Mouse (Mus musculus): ENCODE measurements around the gene Bcas1. TPM values are rescaled to one million over a fixed set of nuclear protein-coding genes. Genes with fewer than 3 reads are reported as not detected.
A peak's percentile ranks its signal among the peaks of the same experiment; 100 is the strongest.

The Bcas1 gene
- polyA plus RNA-seq, 1 experiment from 2014 or later = 1.1 TPM

GRCm38 (mm10) chr2:170388320-170388719 lies 39.3 kb downstream of the Bcas1 start:
- Histone ChIP-seq H3K4me1 (replicated peaks) (no peaks in the 10 kb centered on the region), H3K4me2 (no peak overlapping the region), H3K9ac (no peak overlapping the region), H3K36me3 (no peaks in the 10 kb centered on the region), H3K27ac (ENCODE audit: poor library complexity, severe bottlenecking) (no peak overlapping the region), H3K27me3 (replicated peaks) (no peaks in the 10 kb centered on the region), H3K4me3 (no peak overlapping the region), H3K9me3 (replicated peaks) (0 out of 2 replicates have a peak, but pooled peaks cover under 1% of the 10 kb centered on the region)
- 51% methylated on average over 5 of the region's 5 CpGs for WGBS
- no peak for ATAC-seq (ENCODE audit: insufficient number of reproducible peaks, low FRiP score)

- 90% methylated on average over 1 of the region's 1 CpGs for WGBS
- no peak overlapping the region for H3K4me2 ChIP-seq
- no peak overlapping the region for H3K4me3 ChIP-seq
- peaks cover 7% of the 10 kb centered on the region for H3K9me3 ChIP-seq (replicated peaks)
- H3K27ac ChIP-seq (ENCODE audit: poor library complexity, severe bottlenecking) = no peak overlapping the region
- no peaks in the 10 kb centered on the region for H3K36me3 ChIP-seq
- no peaks in the 10 kb centered on the region for H3K4me1 ChIP-seq (replicated peaks)
- H3K9ac ChIP-seq = no peak overlapping the region
- no peaks in the 10 kb centered on the region for H3K27me3 ChIP-seq (replicated peaks)
- ATAC-seq (ENCODE audit: insufficient number of reproducible peaks, low FRiP score) = no peak
Measured at GRCm38 (mm10) chr2:170385556-170385955, 42.1 kb downstream of the Bcas1 start.

- Histone ChIP-seq H3K27ac (ENCODE audit: poor library complexity, severe bottlenecking) (no peak overlapping the region), H3K27me3 (replicated peaks) (no peaks in the 10 kb centered on the region), H3K4me2 (no peak overlapping the region), H3K9me3 (replicated peaks) (peaks cover 8% of the 10 kb centered on the region), H3K9ac (no peak overlapping the region), H3K4me3 (no peak overlapping the region), H3K4me1 (replicated peaks) (no peaks in the 10 kb centered on the region), H3K36me3 (no peaks in the 10 kb centered on the region)
- ATAC-seq (ENCODE audit: insufficient number of reproducible peaks, low FRiP score) = no peak
- WGBS = 91% methylated on average over 1 of the region's 1 CpGs
Measured at GRCm38 (mm10) chr2:170384770-170385169, 42.9 kb downstream of the Bcas1 start.

- Histone ChIP-seq H3K4me2 (no peak overlapping the region), H3K9ac (no peak overlapping the region), H3K4me1 (replicated peaks) (no peaks in the 10 kb centered on the region; the same call in 1 of the 2 replicates), H3K27ac (ENCODE audit: poor library complexity, severe bottlenecking) (no peak overlapping the region), H3K27me3 (replicated peaks) (no peaks in the 10 kb centered on the region), H3K36me3 (no peaks in the 10 kb centered on the region), H3K9me3 (replicated peaks) (no peaks in the 10 kb centered on the region), H3K4me3 (no peak overlapping the region)
- ATAC-seq (ENCODE audit: insufficient number of reproducible peaks, low FRiP score) = no peak
- 87% methylated on average over 10 of the region's 10 CpGs for WGBS
Measured at GRCm38 (mm10) chr2:170373391-170373790, 54.3 kb downstream of the Bcas1 start.

- Histone ChIP-seq H3K9ac (no peak overlapping the region), H3K9me3 (replicated peaks) (no peaks in the 10 kb centered on the region), H3K27ac (ENCODE audit: poor library complexity, severe bottlenecking) (peak overlapping the region; percentile 35), H3K27me3 (replicated peaks) (no peaks in the 10 kb centered on the region), H3K4me2 (no peak overlapping the region), H3K4me3 (no peak overlapping the region), H3K36me3 (no peaks in the 10 kb centered on the region), H3K4me1 (replicated peaks) (peaks cover 21% of the 10 kb centered on the region)
- no peak for ATAC-seq (ENCODE audit: insufficient number of reproducible peaks, low FRiP score)
- WGBS = 77% methylated on average over 2 of the region's 2 CpGs
Measured at GRCm38 (mm10) chr2:170365676-170366075, 62.0 kb downstream of the Bcas1 start.

GRCm38 (mm10) chr2:170365271-170365670 lies 62.4 kb downstream of the Bcas1 start:
- Histone ChIP-seq H3K9ac (no peak overlapping the region), H3K4me1 (replicated peaks) (peaks cover 21% of the 10 kb centered on the region), H3K27me3 (replicated peaks) (no peaks in the 10 kb centered on the region), H3K4me2 (no peak overlapping the region; the same call in 1 of the 2 replicates), H3K27ac (ENCODE audit: poor library complexity, severe bottlenecking) (peak overlapping the region; percentile 60), H3K36me3 (no peaks in the 10 kb centered on the region), H3K9me3 (replicated peaks) (no peaks in the 10 kb centered on the region), H3K4me3 (no peak overlapping the region)
- 15% methylated on average over 3 of the region's 3 CpGs for WGBS
- ATAC-seq (ENCODE audit: insufficient number of reproducible peaks, low FRiP score) = 0 out of 2 replicates have a peak, but pooled peaks have one; percentile 15

- no peak overlapping the region for H3K4me3 ChIP-seq
- no peaks in the 10 kb centered on the region for H3K9me3 ChIP-seq (replicated peaks)
- H3K4me1 ChIP-seq (replicated peaks) = peaks cover 3% of the 10 kb centered on the region
- H3K36me3 ChIP-seq = no peaks in the 10 kb centered on the region
- no peak for ATAC-seq (ENCODE audit: insufficient number of reproducible peaks, low FRiP score)
- H3K4me2 ChIP-seq = 0 out of 2 replicates have a peak overlapping the region, but pooled peaks have one; percentile 4
- no peak overlapping the region for H3K27ac ChIP-seq (ENCODE audit: poor library complexity, severe bottlenecking)
- no peaks in the 10 kb centered on the region for H3K27me3 ChIP-seq (replicated peaks)
- H3K9ac ChIP-seq = no peak overlapping the region
- WGBS = 42% methylated on average over 16 of the region's 16 CpGs
Measured at GRCm38 (mm10) chr2:170356667-170357374, 70.8 kb downstream of the Bcas1 start.

- H3K27me3 ChIP-seq (replicated peaks) = no peaks in the 10 kb centered on the region
- H3K4me3 ChIP-seq = no peak overlapping the region
- no peaks in the 10 kb centered on the region for H3K36me3 ChIP-seq
- ATAC-seq (ENCODE audit: insufficient number of reproducible peaks, low FRiP score) = no peak
- WGBS = 14% methylated on average over 10 of the region's 10 CpGs
- no peak overlapping the region for H3K9ac ChIP-seq
- H3K4me2 ChIP-seq = peak overlapping the region; percentile 56
- peaks cover 15% of the 10 kb centered on the region for H3K4me1 ChIP-seq (replicated peaks)
- H3K9me3 ChIP-seq (replicated peaks) = no peaks in the 10 kb centered on the region
- no peak overlapping the region for H3K27ac ChIP-seq (ENCODE audit: poor library complexity, severe bottlenecking)
Measured at GRCm38 (mm10) chr2:170354963-170355367, 72.7 kb downstream of the Bcas1 start.

- no peak for ATAC-seq (ENCODE audit: insufficient number of reproducible peaks, low FRiP score)
- Histone ChIP-seq H3K9me3 (replicated peaks) (no peaks in the 10 kb centered on the region), H3K36me3 (no peaks in the 10 kb centered on the region), H3K4me1 (replicated peaks) (peaks cover 20% of the 10 kb centered on the region), H3K9ac (no peak overlapping the region), H3K4me2 (no peak overlapping the region), H3K27me3 (replicated peaks) (no peaks in the 10 kb centered on the region), H3K27ac (ENCODE audit: poor library complexity, severe bottlenecking) (no peak overlapping the region), H3K4me3 (no peak overlapping the region)
- WGBS = 82% methylated on average over 4 of the region's 4 CpGs
Measured at GRCm38 (mm10) chr2:170352273-170352672, 75.4 kb downstream of the Bcas1 start.

GRCm38 (mm10) chr2:170351847-170352246 lies 75.8 kb downstream of the Bcas1 start:
- Histone ChIP-seq H3K9ac (no peak overlapping the region), H3K4me2 (no peak overlapping the region), H3K27ac (ENCODE audit: poor library complexity, severe bottlenecking) (peak overlapping the region; percentile 32; the same call in 1 of the 2 replicates), H3K4me3 (no peak overlapping the region), H3K27me3 (replicated peaks) (no peaks in the 10 kb centered on the region), H3K36me3 (no peaks in the 10 kb centered on the region), H3K4me1 (replicated peaks) (peaks cover 21% of the 10 kb centered on the region), H3K9me3 (replicated peaks) (no peaks in the 10 kb centered on the region)
- WGBS = 85% methylated on average over 6 of the region's 6 CpGs
- peak; percentile 20; the same call in 1 of the 2 replicates for ATAC-seq (ENCODE audit: insufficient number of reproducible peaks, low FRiP score)

GRCm38 (mm10) chr2:170349784-170350183 lies 77.9 kb downstream of the Bcas1 start:
- Histone ChIP-seq H3K4me3 (no peak overlapping the region), H3K36me3 (no peaks in the 10 kb centered on the region), H3K4me2 (no peak overlapping the region), H3K27me3 (replicated peaks) (no peaks in the 10 kb centered on the region), H3K9ac (no peak overlapping the region), H3K9me3 (replicated peaks) (no peaks in the 10 kb centered on the region), H3K27ac (ENCODE audit: poor library complexity, severe bottlenecking) (no peak overlapping the region), H3K4me1 (replicated peaks) (peaks cover 41% of the 10 kb centered on the region)
- WGBS = 69% methylated on average over 5 of the region's 5 CpGs
- ATAC-seq (ENCODE audit: insufficient number of reproducible peaks, low FRiP score) = no peak

GRCm38 (mm10) chr2:170349096-170349495 lies 78.5 kb downstream of the Bcas1 start:
- Histone ChIP-seq H3K27ac (ENCODE audit: poor library complexity, severe bottlenecking) (no peak overlapping the region), H3K4me3 (no peak overlapping the region), H3K36me3 (no peaks in the 10 kb centered on the region), H3K4me2 (no peak overlapping the region), H3K4me1 (replicated peaks) (peaks cover 48% of the 10 kb centered on the region), H3K9ac (no peak overlapping the region), H3K9me3 (replicated peaks) (no peaks in the 10 kb centered on the region), H3K27me3 (replicated peaks) (no peaks in the 10 kb centered on the region)
- WGBS = 78% methylated on average over 19 of the region's 19 CpGs
- no peak for ATAC-seq (ENCODE audit: insufficient number of reproducible peaks, low FRiP score)

Data from heart, embryonic 12.5 days (tissue).